Mouse (Mus musculus) liver, embryonic 13.5 days (tissue): Measurements from ENCODE around the gene Gm17349. TPM values are rescaled to one million over a fixed set of nuclear protein-coding genes. Genes with fewer than 3 reads are reported as not detected.

Experiments
- ATAC-seq: fragments of 200-750 bp; cut with Nextera tagmentation; 2 replicates; pipeline ENCODE4 v1.8.0; 2017; ENCODE audit warnings: low read depth, mild to moderate bottlenecking, moderate number of reproducible peaks, moderate library complexity
- DNase-seq: peaks from one replicate; pipeline ENCODE4 v3.0.0; 2022
- H3K27ac ChIP-seq: fragments of 300-500 bp; sonication (generic); 2 replicates; pipeline ENCODE4 v1.5.1; 2015; ENCODE audit warnings: moderate library complexity, mild to moderate bottlenecking, inconsistent platforms
- H3K27me3 ChIP-seq: fragments of 300-500 bp; sonication (generic); 2 replicates; pipeline ENCODE4 v1.6.1; 2015; ENCODE audit warnings: mild to moderate bottlenecking, inconsistent platforms
- H3K36me3 ChIP-seq: fragments of 300-500 bp; sonication (generic); 2 replicates; pipeline ENCODE4 v1.6.1; 2015; ENCODE audit warnings: mild to moderate bottlenecking, inconsistent platforms
- H3K4me1 ChIP-seq: fragments of 300-500 bp; sonication (generic); replicated peaks from 2 replicates; pipeline ENCODE4 v1.6.1; 2015; ENCODE audit warnings: inconsistent platforms
- H3K4me2 ChIP-seq: fragments of 300-500 bp; sonication (generic); 2 replicates; pipeline ENCODE4 v1.6.1; 2015; ENCODE audit warnings: inconsistent platforms, mild to moderate bottlenecking, moderate library complexity
- H3K4me3 ChIP-seq: fragments of 300-500 bp; sonication (generic); replicated peaks from 2 replicates; pipeline ENCODE4 v1.5.1; 2015; ENCODE audit warnings: mild to moderate bottlenecking, inconsistent platforms
- H3K9ac ChIP-seq: fragments of 300-500 bp; sonication (generic); 2 replicates; pipeline ENCODE4 v1.6.1; 2015; ENCODE audit warnings: mild to moderate bottlenecking, inconsistent platforms
- H3K9me3 ChIP-seq: fragments of 300-500 bp; sonication (generic); replicated peaks from 2 replicates; pipeline ENCODE4 v1.6.1; 2016; ENCODE audit warnings: inconsistent platforms
- WGBS: fragments of 180-500 bp; shearing (Covaris S2); methylation state at CpG from one replicate; pipeline ENCODE4 v1.1.7; 2015; ENCODE audit not compliant: insufficient replicate concordance; 5-methylcytosine and 5-hydroxymethylcytosine counted together
- polyA plus RNA-seq: library from polyadenylated mRNA; unstranded; fragments of >200 nt; fragmentation: Nextera tagmentation; extraction: Ambion mirVana; gene quantifications from 2 replicates; pipeline ENCODE4 v1.2.1, GENCODE M21; 2015

Gene Gm17349
- polyA plus RNA-seq, 1 experiment from 2014 or later: not detected

GRCm38 (mm10) chr15:99691976-99692375, 13.3 kb downstream of the Gm17349 start:
- ATAC-seq: no peak
- H3K27me3 ChIP-seq: peaks cover 55% of the 10 kb centered on the region
- H3K9ac ChIP-seq: no peak overlapping the region
- H3K4me3 ChIP-seq: no peak overlapping the region
- H3K9me3 ChIP-seq: no peaks in the 10 kb centered on the region
- DNase-seq: no peak
- H3K4me1 ChIP-seq: peaks cover 7% of the 10 kb centered on the region
- H3K27ac ChIP-seq: no peak overlapping the region
- H3K4me2 ChIP-seq: no peak overlapping the region
- 38% methylated on average over 9 of the region's 9 CpGs for WGBS
- H3K36me3 ChIP-seq: no peaks in the 10 kb centered on the region

GRCm38 (mm10) chr15:99690924-99691323, 14.4 kb downstream of the Gm17349 start:
- H3K27me3 ChIP-seq: peaks cover 53% of the 10 kb centered on the region
- WGBS: 24% methylated on average over 4 of the region's 4 CpGs
- no peak overlapping the region for H3K9ac ChIP-seq

GRCm38 (mm10) chr15:99688712-99689111, 16.6 kb downstream of the Gm17349 start:
- H3K27ac ChIP-seq: no peak overlapping the region
- peaks cover 42% of the 10 kb centered on the region for H3K27me3 ChIP-seq
- ATAC-seq: no peak

More at GRCm38 (mm10) chr15:99690924-99691323, 14.4 kb downstream of the Gm17349 start:
- no peaks in the 10 kb centered on the region for H3K36me3 ChIP-seq
- H3K27ac ChIP-seq: no peak overlapping the region
- ATAC-seq (no peak), DNase-seq (no peak)
- no peak overlapping the region for H3K4me2 ChIP-seq
- peaks cover 7% of the 10 kb centered on the region for H3K4me1 ChIP-seq
- no peak overlapping the region for H3K4me3 ChIP-seq
- no peaks in the 10 kb centered on the region for H3K9me3 ChIP-seq

GRCm38 (mm10) chr15:99684156-99684555, 21.1 kb downstream of the Gm17349 start:
- Histone ChIP-seq H3K4me2 (no peak overlapping the region), H3K9me3 (no peaks in the 10 kb centered on the region), H3K9ac (no peak overlapping the region), H3K36me3 (no peaks in the 10 kb centered on the region), H3K4me3 (no peak overlapping the region), H3K27me3 (peaks cover 25% of the 10 kb centered on the region), H3K4me1 (no peaks in the 10 kb centered on the region), H3K27ac (no peak overlapping the region)
- DNase-seq: no peak
- ATAC-seq: no peak
- 74% methylated on average over 5 of the region's 5 CpGs for WGBS

More at GRCm38 (mm10) chr15:99688712-99689111, 16.6 kb downstream of the Gm17349 start:
- Histone ChIP-seq H3K4me1 (peaks cover 7% of the 10 kb centered on the region), H3K9me3 (no peaks in the 10 kb centered on the region), H3K9ac (no peak overlapping the region), H3K4me2 (no peak overlapping the region), H3K36me3 (no peaks in the 10 kb centered on the region), H3K4me3 (no peak overlapping the region)
- no peak for DNase-seq
- 7% methylated on average over 4 of the region's 4 CpGs for WGBS

- Histone ChIP-seq H3K9me3 (no peaks in the 10 kb centered on the region), H3K27me3 (peaks cover 38% of the 10 kb centered on the region), H3K27ac (no peak overlapping the region), H3K4me1 (peaks cover 6% of the 10 kb centered on the region), H3K36me3 (no peaks in the 10 kb centered on the region), H3K9ac (no peak overlapping the region), H3K4me2 (no peak overlapping the region), H3K4me3 (no peak overlapping the region)
- 74% methylated on average over 7 of the region's 7 CpGs for WGBS
- ATAC-seq (no peak), DNase-seq (no peak)
Observed at GRCm38 (mm10) chr15:99682880-99683279, 22.4 kb downstream of the Gm17349 start.

- Histone ChIP-seq H3K27ac (no peak overlapping the region), H3K9me3 (no peaks in the 10 kb centered on the region), H3K4me1 (peaks cover 6% of the 10 kb centered on the region), H3K4me3 (no peak overlapping the region), H3K4me2 (no peak overlapping the region), H3K9ac (no peak overlapping the region), H3K36me3 (no peaks in the 10 kb centered on the region), H3K27me3 (peaks cover 65% of the 10 kb centered on the region)
- 63% methylated on average over 7 of the region's 7 CpGs for WGBS
- DNase-seq (no peak), ATAC-seq (no peak)
Observed at GRCm38 (mm10) chr15:99679008-99679407, 26.3 kb downstream of the Gm17349 start.

- Histone ChIP-seq H3K27me3 (peaks cover 72% of the 10 kb centered on the region), H3K4me2 (no peak overlapping the region), H3K4me3 (no peak overlapping the region), H3K4me1 (peaks cover 6% of the 10 kb centered on the region), H3K9me3 (no peaks in the 10 kb centered on the region), H3K27ac (no peak overlapping the region), H3K9ac (no peak overlapping the region), H3K36me3 (no peaks in the 10 kb centered on the region)
- 11% methylated on average over 13 of the region's 13 CpGs for WGBS
- no peak for DNase-seq
- no peak for ATAC-seq
Observed at GRCm38 (mm10) chr15:99678063-99678800, 27.1 kb downstream of the Gm17349 start.

- peaks cover 84% of the 10 kb centered on the region for H3K27me3 ChIP-seq
- 55% methylated on average over 8 of the region's 8 CpGs for WGBS
Observed at GRCm38 (mm10) chr15:99677089-99677488, 28.2 kb downstream of the Gm17349 start.

GRCm38 (mm10) chr15:99674866-99675265, 30.4 kb downstream of the Gm17349 start:
- WGBS: 61% methylated on average over 3 of the region's 3 CpGs
- peaks cover 94% of the 10 kb centered on the region for H3K27me3 ChIP-seq

More at GRCm38 (mm10) chr15:99677089-99677488, 28.2 kb downstream of the Gm17349 start:
- Histone ChIP-seq H3K9me3 (no peaks in the 10 kb centered on the region), H3K9ac (no peak overlapping the region), H3K36me3 (no peaks in the 10 kb centered on the region), H3K4me3 (no peak overlapping the region), H3K4me2 (no peak overlapping the region), H3K4me1 (peaks cover 6% of the 10 kb centered on the region), H3K27ac (no peak overlapping the region)
- no peak for ATAC-seq
- no peak for DNase-seq

GRCm38 (mm10) chr15:99671783-99672182, 33.5 kb downstream of the Gm17349 start:
- no peaks in the 10 kb centered on the region for H3K36me3 ChIP-seq
- H3K4me1 ChIP-seq: peaks cover 7% of the 10 kb centered on the region; the same call in 1 of the 2 replicates
- peaks cover 99% of the 10 kb centered on the region for H3K27me3 ChIP-seq
- DNase-seq (no peak), ATAC-seq (no peak)
- WGBS: 65% methylated on average over 14 of the region's 14 CpGs
- no peak overlapping the region for H3K27ac ChIP-seq
- H3K9me3 ChIP-seq: no peaks in the 10 kb centered on the region
- H3K4me2 ChIP-seq: no peak overlapping the region
- no peak overlapping the region for H3K9ac ChIP-seq
- H3K4me3 ChIP-seq: no peak overlapping the region

More at GRCm38 (mm10) chr15:99674866-99675265, 30.4 kb downstream of the Gm17349 start:
- H3K4me1 ChIP-seq: peaks cover 10% of the 10 kb centered on the region
- no peak overlapping the region for H3K9ac ChIP-seq
- H3K9me3 ChIP-seq: no peaks in the 10 kb centered on the region
- ATAC-seq (no peak), DNase-seq (no peak)
- no peak overlapping the region for H3K27ac ChIP-seq
- no peak overlapping the region for H3K4me2 ChIP-seq
- no peaks in the 10 kb centered on the region for H3K36me3 ChIP-seq
- H3K4me3 ChIP-seq: no peak overlapping the region

GRCm38 (mm10) chr15:99670964-99671670, 34.2 kb downstream of the Gm17349 start:
- H3K9ac ChIP-seq: no peak overlapping the region
- DNase-seq (no peak), ATAC-seq (no peak)
- H3K36me3 ChIP-seq: no peaks in the 10 kb centered on the region
- peak overlapping the region; percentile 45 for H3K4me3 ChIP-seq
- H3K4me1 ChIP-seq: peaks cover 11% of the 10 kb centered on the region
- H3K4me2 ChIP-seq: peak overlapping the region; percentile 59
- peaks cover 99% of the 10 kb centered on the region for H3K27me3 ChIP-seq
- no peaks in the 10 kb centered on the region for H3K9me3 ChIP-seq
- no peak overlapping the region for H3K27ac ChIP-seq
- 12% methylated on average over 9 of the region's 17 CpGs for WGBS
